Mouse (Mus musculus) right cerebral cortex, adult 18-20 months (tissue): ENCODE data around the gene Hspb1.

Experiments used
- DNase-seq: peaks from one replicate; pipeline ENCODE4 v3.0.0; 2022; ENCODE audit warnings: mixed read lengths

Gene Hspb1

DNA sequence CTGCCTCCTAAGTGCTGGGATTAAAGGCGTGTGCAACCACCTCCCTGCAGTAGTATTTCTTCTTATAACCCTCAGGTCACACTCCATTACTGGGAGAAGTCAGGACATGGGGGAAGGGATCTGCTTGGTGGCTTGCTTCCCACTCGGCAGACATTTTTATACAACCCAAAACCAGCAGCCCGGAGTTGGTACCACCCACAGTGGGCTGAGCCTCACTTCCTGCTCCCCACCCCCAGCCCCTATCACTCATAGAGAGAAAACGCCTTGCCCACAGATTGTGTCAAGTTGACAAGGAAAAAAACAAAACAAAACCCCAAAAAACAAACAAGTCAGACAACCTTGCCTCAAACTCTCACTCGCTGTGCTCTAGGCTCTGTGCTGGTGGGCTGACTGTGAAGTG lies 25.5 kb downstream of the Hspb1 start:
- no peak for DNase-seq

DNA sequence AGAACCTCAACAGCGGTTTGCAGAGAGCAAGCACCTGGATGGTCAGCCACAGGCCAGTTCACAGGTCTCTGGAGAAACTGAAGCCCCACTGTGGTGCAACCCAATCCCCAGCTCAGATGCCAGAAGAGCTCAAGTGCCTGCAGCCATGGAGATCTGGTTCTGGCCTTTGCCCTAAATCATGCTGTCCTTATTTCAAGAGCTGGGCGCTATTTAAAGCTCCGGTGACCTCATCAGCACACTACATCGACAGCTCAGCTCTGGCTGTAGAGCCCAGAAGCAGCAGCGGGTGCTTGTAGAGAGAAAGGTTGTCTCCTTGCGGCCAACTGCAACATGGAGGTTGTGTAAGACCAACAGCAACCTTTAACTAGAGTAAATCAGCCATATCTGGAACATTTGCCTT lies 26.4 kb downstream of the Hspb1 start:
- DNase-seq, result no peak

DNA sequence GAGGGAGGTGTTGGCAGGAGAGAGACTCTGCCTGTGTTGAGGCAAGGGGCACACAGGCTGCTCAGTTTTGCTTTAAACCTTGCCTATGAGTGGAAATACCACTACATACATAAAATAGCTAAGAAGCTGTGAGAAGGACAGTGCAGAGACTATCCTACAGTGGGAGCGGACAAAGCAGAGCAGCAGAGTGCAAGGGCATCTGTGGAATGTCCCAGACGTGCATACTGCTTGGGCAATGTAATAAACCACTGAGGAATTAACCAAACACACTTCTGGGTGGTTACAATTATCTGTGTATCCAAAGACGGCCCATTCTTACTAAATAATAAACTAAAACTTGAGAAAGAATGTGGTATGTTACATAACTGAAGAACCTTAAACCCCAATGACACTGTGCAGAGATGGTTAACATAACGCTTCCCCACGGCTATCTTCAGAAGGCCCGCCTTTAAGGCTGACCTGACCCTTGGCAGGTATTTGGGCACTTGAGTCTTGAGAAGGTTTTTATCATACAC lies 28.4 kb downstream of the Hspb1 start:
- DNase-seq, result no peak

DNA sequence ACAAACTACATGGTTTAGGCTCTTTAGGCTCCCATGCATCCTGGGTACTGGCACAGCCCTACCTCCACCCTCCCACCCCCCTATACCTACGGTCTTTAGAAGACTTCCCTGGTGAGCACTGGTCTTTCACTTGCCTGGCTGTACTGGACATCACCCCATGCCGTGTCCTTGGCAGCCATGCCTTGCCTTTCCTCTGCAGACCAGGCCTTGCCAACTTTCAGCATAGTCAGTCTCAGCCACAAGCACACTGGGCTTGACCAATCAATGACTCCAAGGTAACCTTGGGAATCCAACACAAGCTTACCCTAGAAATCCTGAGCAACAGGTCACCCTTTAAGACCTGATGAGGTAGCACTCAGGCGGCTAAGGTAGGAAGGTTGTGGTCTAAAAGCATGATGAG lies 28.9 kb downstream of the Hspb1 start:
- no peak for DNase-seq

DNA sequence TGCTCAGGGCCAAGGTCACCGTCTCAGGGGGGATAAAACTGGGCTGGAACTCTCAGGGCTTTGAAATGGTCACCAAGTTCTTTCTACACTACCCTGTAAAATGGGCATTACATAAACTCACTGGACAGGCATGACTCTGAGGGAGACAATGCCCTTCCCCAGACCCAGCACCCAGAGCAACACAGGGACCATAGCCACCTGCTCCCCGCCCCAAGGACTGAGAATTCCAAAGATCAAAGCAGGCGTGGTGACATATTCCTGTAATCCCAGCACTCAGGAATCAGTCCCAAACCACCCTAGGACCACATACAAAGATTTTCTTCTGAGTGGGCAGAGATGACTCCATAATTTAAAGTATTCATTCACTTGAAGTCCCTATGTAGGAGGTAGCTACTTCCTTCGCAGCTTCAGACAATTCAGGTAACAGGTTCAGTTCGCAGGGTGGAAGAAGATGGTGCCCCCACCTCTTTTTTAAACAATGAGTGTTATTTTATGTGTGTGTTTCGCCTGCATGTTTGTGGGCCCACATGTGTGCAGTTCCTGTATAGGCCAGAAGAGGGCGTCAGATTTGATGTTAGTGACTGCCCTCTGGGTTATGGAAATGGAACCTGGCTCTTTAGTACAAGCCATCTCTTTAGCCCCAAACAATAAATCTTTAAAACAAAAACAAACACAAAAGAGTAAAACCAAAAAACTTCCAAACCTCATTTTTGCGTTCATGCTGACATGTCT lies 29.8 kb downstream of the Hspb1 start:
- DNase-seq, result no peak

DNA sequence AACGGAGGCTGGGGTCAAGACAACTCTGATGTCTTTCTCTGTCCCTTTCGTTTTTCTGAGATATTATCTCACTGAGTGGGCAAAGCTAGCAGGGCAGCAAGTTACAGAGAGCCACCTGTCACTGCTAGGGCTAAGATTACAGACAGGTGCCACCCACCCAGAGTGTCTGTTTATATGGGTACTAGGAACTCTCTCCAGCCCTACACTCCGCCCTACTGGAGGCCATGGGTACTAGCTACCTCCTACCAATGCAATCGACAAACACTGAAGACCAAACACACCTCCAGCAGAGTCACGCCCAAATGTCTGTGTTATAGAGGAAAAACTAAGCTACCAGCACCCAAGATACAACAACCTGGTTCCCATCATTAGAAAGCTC lies 30.3 kb downstream of the Hspb1 start:
- no peak for DNase-seq

DNA sequence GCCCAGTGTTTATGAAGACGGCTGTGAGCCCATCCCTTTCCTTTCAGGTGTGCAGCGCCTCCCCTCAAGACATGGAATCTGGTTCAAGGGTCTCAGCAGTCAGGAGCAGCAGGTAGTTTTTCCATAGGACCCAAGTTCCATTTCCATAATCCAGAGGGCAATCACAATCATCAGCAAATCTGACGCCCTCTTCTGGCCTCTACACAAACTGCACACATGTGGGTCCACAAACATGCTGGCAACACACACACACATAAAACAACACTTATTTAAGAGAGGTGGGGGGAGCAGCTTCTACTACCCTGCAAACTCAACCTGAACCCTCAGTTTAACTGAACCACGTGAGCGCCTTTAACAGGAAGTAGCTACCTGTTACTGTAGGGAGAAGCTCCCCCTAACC lies 30.9 kb downstream of the Hspb1 start:
- DNase-seq, result no peak

DNA sequence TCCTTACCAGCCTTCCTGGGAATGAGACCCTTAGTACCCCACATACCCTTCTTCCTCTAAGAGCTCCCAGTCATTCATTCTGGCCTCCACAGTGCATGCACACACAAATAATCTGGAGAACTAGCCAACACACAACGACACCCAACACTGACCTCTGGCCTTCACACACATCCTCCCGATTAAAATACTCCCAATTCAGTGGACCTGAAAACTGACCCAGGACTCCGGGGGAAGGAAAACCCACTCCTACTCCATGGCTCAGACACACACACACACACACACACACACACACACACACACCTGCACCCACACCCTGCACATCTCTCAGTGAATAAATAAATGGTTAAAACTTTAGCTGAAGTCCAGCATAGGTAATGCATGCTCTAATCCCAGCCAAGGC lies 32.2 kb downstream of the Hspb1 start:
- DNase-seq, result no peak

DNA sequence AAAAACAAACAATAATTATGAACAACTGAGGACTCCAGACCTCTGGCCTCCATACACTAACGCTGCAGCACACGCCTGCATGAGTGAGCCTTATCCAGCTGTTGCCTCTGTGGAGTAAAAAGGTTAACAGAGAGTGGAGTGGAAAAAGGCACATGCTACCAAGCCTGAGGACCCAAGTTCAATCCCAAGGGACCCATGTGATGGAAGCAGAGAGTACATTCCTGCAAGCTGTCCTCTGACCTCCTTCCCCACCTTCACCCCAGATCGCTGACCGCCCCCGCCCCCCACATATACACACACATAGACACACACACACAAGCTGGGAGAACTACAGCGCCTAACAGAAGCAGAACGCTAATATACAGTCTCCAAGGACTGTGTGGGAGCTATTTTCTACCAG lies 36.2 kb downstream of the Hspb1 start:
- no peak for DNase-seq

DNA sequence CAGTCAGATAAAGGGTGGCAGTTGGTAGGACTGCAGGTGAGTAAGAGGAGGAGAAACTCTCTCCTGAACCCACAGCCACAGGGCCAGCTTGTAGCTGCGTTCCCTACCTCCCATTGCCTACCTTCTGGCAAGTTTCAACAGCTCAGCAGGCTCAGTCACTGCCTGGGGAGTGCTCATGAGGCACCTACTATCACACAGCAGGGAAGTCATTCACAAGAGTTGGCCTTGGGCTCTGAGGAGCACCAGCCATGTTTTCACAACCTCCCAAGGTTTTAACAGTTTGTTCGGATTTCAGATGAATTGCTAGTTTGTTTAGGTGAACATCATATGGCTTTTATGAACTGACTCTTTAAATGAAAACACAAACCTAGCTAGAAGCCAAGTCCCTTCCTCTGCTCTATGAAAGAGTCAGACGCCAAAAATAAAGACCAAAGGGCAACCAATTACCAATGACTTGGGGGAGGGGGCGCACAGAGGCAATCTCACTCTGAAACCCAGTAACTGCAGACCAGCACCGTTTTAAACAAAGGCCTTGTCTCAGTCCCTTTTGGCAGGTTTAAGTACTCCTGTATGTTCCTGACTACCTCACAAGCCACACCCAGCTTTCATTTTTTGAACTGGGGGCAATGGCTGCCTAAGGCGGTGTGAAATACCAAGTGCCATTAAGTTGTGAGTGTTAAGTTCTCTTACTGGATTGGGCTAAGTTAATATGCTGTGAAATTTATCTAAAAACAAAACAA lies 42.1 kb downstream of the Hspb1 start:
- DNase-seq, result no peak

DNA sequence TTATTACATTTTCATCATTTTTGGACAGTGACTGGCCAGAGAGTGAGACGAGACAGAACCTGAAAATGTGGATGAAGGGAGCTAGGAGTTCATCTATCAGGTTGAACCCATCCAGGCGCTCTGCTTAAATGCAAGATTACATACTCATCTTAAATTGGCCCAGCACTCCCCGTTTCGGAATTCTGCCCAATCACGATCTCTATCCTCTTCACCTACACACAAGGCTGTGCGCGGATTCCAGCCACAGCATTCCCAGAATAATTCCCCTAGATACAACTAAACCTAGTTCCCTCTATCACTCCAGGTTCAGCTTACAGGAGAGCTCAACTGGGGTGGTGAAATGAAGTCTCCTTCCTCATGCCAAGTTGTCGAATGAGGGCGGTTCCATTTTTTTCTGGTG lies 43.8 kb downstream of the Hspb1 start:
- DNase-seq, result peak; percentile 72

DNA sequence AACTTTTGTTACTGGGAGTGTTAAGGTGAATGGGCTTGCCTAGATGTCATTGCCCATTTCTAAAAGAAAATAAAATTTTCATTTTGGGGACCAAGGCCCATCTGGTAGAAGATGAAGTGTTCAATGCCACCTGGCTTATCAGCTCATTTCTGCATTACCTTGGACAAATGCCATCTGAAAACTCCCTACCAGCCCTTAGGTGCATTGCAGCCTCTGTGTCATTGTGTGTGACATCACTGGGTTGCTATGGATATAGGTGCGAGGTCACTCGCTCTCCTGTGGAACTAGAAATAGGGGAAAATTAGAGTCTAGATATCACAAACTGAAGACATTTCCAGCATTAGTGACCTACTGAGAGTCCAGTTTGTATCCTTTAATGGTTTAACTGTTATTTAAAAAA lies 44.6 kb downstream of the Hspb1 start:
- DNase-seq, result no peak

DNA sequence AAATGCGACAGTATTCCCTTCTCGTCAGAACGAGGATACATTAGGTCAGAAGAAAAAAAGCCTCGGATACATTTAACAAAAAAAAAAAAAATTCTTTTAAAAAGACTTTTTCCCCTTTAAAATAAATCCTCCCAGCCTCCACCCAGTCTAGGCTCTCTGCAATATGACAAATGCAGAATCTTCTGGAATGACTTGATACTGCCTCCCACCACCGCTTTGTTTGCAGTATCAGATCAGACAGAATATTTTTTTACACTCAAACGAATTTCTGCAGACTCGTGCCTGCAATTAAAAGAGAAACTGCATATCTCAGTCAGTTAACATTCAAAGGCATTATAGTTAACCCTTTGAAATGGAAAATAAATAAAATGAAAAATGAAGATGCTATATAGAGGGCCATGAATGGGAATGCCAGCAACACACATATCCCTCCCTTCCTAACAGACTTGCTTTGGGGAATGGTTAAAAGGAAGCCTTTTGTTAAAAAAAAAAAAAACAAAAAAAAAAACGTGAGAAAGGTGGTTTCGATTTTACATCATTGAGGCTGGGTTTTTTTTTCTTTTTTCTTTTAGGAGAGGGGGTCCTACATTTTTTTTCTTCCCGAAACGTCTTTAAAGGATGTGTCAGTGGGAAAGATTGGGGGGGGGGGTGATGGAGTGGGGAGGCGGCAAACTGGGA lies 45.6 kb downstream of the Hspb1 start:
- no peak for DNase-seq

DNA sequence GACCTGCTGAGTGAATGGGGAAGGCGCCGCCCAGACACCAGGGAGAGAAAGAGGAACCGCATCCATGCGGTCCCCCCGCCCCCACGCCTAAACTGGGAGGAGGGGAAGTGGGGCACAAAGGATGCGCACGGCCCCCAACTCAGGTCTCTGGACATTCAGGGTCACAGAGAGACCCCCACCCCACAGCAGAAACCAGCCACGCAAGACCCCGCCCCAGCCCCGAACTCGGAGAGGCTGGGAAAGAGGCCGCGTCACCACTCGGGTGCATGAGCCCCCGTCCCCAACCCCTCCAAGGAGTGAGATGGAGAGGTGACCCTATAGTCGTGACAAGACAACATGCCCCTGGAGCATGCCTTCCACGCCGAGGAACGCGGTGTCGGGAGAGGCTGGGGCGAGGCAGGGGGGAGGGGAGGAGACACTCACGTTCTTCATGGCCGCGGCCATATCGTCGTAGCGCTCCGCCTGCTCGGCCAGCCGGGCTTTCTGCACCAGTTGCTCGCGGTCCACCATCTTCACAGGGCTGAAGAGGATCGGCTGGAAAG lies 46.3 kb downstream of the Hspb1 start:
- peak; percentile 75 for DNase-seq

DNA sequence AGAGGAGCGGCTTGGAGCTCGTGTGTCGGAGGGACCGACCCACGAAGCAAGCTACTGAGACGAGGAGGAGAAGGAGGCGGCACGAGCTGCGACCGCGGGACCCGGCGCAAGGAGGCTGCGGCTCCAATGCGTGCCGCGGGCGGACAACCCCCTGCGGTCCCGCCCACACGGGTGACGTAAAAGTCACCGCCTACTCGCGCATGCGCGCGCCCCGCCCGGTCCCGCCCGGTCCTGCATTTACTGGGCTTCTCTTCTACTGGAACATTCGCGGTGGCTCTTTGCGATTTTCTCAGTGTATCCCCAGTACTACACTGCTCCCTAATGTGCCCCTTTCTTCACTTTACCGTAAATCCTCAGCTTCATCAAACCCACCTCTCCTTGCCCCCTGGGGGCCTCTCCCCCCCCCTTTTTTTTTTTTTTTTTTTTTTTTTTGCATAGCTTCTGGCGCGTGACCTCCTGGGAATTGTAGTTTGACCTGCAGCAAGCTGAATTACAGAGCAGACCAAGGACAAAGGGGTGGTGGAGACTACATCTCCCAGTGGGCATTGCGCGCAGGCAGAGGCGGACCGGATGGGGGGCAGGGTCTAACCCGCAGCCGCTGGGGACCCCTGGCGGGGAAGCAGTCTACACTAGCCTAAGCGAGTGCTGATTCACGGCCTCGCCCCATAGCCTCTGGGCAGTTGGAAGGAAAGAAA lies 46.9 kb downstream of the Hspb1 start, which contains the start of gene Ywhag:
Gene Ywhag (minus strand): TSS at position 136 of the 695 bp plus-strand sequence.
- DNase-seq, result peak; percentile 97

DNA sequence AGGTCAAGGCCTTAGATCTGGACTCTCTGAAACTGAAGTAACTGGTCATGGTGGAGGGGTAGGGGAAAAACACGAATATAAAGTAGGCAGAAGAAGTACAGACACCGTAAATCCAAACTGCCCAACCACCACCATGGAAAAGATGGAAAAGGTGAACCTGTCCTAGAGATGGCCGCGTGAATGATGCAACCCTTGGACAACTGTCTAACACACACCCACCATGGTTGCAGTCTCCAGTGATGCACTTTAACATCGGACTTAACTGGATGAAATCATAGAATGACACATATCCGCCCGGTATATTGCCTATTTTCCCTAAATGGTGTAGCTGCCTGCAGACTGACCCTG lies 47.4 kb downstream of the Hspb1 start:
- DNase-seq, result no peak

DNA sequence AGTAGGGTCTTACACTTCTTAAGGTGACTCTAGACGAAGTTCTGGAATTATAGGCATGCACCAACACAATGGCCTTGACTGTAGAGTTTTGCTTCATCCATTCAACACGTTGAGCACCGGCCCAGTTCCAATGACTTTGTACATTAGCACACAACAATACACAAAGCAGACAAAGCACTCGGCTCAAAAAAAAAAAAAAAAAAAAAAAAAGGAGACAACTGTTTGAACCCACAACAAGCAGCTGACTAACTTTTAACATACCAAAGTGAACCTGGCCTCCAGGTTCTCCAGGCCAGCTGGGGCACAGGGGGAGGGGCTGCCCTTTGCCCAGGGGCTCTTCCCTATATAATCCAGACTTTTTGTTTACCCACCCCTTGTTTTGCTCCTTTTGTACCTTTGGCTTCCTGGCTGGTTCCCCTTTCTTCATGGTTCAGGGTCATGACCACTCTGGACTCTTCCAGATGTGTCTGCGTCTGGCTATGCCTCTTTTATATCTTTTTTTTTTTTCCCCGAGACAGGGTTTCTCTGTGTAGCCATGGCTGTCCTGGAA lies 48.0 kb downstream of the Hspb1 start:
- DNase-seq, result no peak
